Mouse (Mus musculus) heart, embryonic 15.5 days (tissue): Measurements from ENCODE around the gene Rae1. TPM values are rescaled to one million over a fixed set of nuclear protein-coding genes. Genes with fewer than 3 reads are reported as not detected.

ENCODE experiments used
- ATAC-seq: fragments of 200-750 bp; cut with Nextera tagmentation; replicated peaks from 2 replicates; pipeline ENCODE4 v1.8.0; 2017; ENCODE audit warnings: low read depth, moderate TSS enrichment; ENCODE audit not compliant: insufficient number of reproducible peaks, insufficient read depth, low FRiP score
- H3K27ac ChIP-seq: fragments of 300-500 bp; sonication (generic); 2 replicates; pipeline ENCODE4 v1.5.1; 2015; ENCODE audit warnings: mild to moderate bottlenecking, inconsistent platforms
- H3K27me3 ChIP-seq: fragments of 300-500 bp; sonication (generic); 2 replicates; pipeline ENCODE4 v1.6.1; 2015; ENCODE audit warnings: inconsistent platforms
- H3K36me3 ChIP-seq: fragments of 300-500 bp; sonication (generic); 2 replicates; pipeline ENCODE4 v1.6.1; 2015; ENCODE audit warnings: mild to moderate bottlenecking, inconsistent platforms
- H3K4me1 ChIP-seq: fragments of 300-500 bp; sonication (generic); replicated peaks from 2 replicates; pipeline ENCODE4 v1.6.1; 2015; ENCODE audit warnings: inconsistent platforms
- H3K4me2 ChIP-seq: fragments of 300-500 bp; sonication (generic); 2 replicates; pipeline ENCODE4 v1.6.1; 2015; ENCODE audit warnings: inconsistent platforms, mild to moderate bottlenecking, moderate library complexity
- H3K4me3 ChIP-seq: fragments of 300-500 bp; sonication (generic); 2 replicates; pipeline ENCODE4 v1.5.1; 2015; ENCODE audit warnings: mild to moderate bottlenecking, inconsistent platforms
- H3K9ac ChIP-seq: fragments of 300-500 bp; sonication (generic); 2 replicates; pipeline ENCODE4 v1.6.1; 2015; ENCODE audit warnings: mild to moderate bottlenecking, inconsistent platforms
- H3K9me3 ChIP-seq: fragments of 300-500 bp; sonication (generic); replicated peaks from 2 replicates; pipeline ENCODE4 v1.6.1; 2016; ENCODE audit warnings: inconsistent platforms
- WGBS: fragments of 180-500 bp; shearing (Covaris S2); methylation state at CpG from one replicate; pipeline ENCODE4 v1.1.7; 2015; ENCODE audit warnings: mixed read lengths; 5-methylcytosine and 5-hydroxymethylcytosine counted together
- polyA plus RNA-seq: library from polyadenylated mRNA; unstranded; fragments of >200 nt; fragmentation: Nextera tagmentation; extraction: Ambion mirVana; gene quantifications from 2 replicates; pipeline ENCODE4 v1.2.1, GENCODE M21; 2015

Rae1 gene
- 84.8 and 96.2 TPM in 2 replicates for polyA plus RNA-seq

DNA sequence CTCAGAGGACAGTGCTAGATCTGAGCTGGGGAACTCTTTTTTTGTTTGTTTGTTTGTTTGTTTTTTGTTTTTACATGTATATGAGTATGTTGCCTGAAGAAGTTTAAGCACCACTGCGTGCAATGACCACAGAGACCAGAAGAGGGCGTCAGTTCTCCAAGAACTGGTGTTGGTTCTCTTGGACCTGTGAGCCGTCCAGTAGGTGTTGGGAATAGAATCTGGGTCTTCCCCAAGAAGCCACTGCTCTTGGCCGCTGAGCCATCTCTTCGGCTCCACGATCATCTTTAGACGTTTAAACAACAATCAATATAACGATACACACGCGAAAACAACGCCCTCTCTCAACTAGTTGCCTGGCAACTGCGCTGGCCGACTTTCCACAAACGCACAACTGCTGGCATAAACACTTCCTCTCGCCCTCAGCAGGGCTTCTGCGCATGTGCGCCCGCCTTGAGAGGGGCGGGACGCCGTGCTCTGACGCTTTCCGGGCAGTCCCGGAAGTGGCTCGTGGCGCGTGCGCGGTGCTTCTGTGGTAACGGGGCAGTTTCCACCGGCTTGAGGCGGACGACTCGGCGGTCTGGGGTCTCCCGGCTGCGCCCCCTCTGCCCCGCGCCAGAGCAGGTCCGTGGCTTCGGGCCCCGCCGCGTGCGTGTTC, at the start of gene Rae1:
TSS of gene Rae1 (plus strand) at position 488 of the 655 bp plus-strand sequence.
- H3K27me3 ChIP-seq, result no peaks in the 10 kb centered on the region
- H3K36me3 ChIP-seq, result peaks cover 23% of the 10 kb centered on the region
- peaks cover 15% of the 10 kb centered on the region for H3K4me1 ChIP-seq
- peak within 1 kb of the TSS; percentile 90 for H3K4me3 ChIP-seq
- ATAC-seq, result peak; percentile 94
- H3K4me2 ChIP-seq, result peak within 1 kb of the TSS; percentile 85
- peak within 1 kb of the TSS; percentile 90 for H3K9ac ChIP-seq
- peak within 1 kb of the TSS; percentile 88 for H3K27ac ChIP-seq
- under 1% methylated on average over 43 of the region's 45 CpGs for whole genome bisulfite sequencing
- H3K9me3 ChIP-seq, result no peaks in the 10 kb centered on the region

DNA sequence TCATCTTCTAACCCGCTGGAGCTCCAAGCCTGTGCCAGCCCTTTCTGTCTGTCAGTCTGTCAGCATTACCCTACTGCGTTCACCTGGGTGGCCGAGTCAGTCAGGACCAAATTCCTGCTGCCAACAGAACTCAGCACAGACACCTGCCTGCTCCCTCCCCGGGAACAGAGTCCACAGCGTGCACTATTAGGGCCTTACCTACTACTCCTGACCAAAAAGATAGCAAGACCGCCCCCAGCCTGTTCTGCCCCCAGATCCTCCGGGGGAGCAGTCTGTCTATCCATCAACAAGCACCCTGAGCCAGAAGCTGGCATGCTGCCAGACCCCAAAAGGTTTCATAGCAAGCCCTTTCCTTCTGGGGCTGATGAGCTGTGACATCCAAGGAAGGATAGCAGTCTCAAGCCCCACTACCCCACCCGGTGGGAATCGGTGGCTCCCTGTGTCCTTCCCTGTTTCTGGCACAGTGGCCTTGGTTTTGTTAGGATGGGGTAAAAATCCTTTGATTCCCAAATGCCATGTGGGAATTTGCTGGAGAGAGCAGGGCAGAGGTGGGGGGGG, 49.7 kb upstream of the Rae1 start:
- 39% methylated on average over 9 of the region's 9 CpGs for WGBS
- no peak overlapping the region for H3K4me2 ChIP-seq
- H3K4me1 ChIP-seq, result peaks cover 19% of the 10 kb centered on the region
- peaks cover 4% of the 10 kb centered on the region for H3K27me3 ChIP-seq
- H3K4me3 ChIP-seq, result no peak overlapping the region
- no peaks in the 10 kb centered on the region for H3K9me3 ChIP-seq
- H3K36me3 ChIP-seq, result no peaks in the 10 kb centered on the region
- H3K27ac ChIP-seq, result no peak overlapping the region; the same call in 1 of the 2 replicates
- no peak for ATAC-seq
- H3K9ac ChIP-seq, result no peak overlapping the region

DNA sequence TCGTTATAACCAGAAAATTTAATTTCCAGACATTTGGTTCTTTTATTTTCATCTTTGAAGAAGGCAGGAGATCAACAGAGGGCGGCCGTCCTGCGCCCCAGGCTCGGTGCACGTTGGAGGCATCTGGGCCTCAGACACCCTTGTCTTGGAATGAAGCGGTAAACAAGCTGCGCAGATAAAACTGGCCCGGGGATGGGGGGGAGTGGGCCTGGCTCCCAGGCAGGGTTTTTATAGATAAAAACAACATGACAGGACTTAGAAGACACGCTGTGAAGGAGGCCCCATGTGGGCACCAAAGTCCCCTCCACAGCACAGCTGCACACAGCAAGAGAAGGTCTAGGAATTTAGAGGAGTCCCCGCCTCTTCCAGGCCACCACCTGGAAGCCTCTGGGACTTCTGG, 49.2 kb upstream of the Rae1 start:
- H3K4me2 ChIP-seq, result no peak overlapping the region
- no peak overlapping the region for H3K4me3 ChIP-seq
- peaks cover 19% of the 10 kb centered on the region for H3K4me1 ChIP-seq
- H3K27ac ChIP-seq, result no peak overlapping the region
- H3K9me3 ChIP-seq, result no peaks in the 10 kb centered on the region
- H3K36me3 ChIP-seq, result no peaks in the 10 kb centered on the region
- WGBS, result 29% methylated on average over 11 of the region's 11 CpGs
- no peak overlapping the region for H3K9ac ChIP-seq
- ATAC-seq, result no peak
- peaks cover 4% of the 10 kb centered on the region for H3K27me3 ChIP-seq

GRCm38 (mm10) chr2:172951976-172952375, 47.9 kb upstream of the Rae1 start:
- 0 out of 2 replicates have a peak, but pooled peaks cover 8% of the 10 kb centered on the region for H3K9me3 ChIP-seq
- H3K27me3 ChIP-seq, result no peaks in the 10 kb centered on the region
- 73% methylated on average over 2 of the region's 2 CpGs for WGBS
- ATAC-seq, result no peak
- H3K4me1 ChIP-seq, result peaks cover 19% of the 10 kb centered on the region
- no peak overlapping the region for H3K27ac ChIP-seq
- H3K4me2 ChIP-seq, result no peak overlapping the region
- no peak overlapping the region for H3K4me3 ChIP-seq
- no peak overlapping the region for H3K9ac ChIP-seq
- H3K36me3 ChIP-seq, result no peaks in the 10 kb centered on the region

GRCm38 (mm10) chr2:172958579-172958978, 41.3 kb upstream of the Rae1 start:
- Histone ChIP-seq H3K9me3 (0 out of 2 replicates have a peak, but pooled peaks cover 8% of the 10 kb centered on the region), H3K4me3 (no peak overlapping the region), H3K27me3 (no peaks in the 10 kb centered on the region), H3K4me2 (no peak overlapping the region), H3K27ac (no peak overlapping the region), H3K9ac (no peak overlapping the region), H3K36me3 (no peaks in the 10 kb centered on the region), H3K4me1 (no peaks in the 10 kb centered on the region)
- 41% methylated on average over 5 of the region's 5 CpGs for whole genome bisulfite sequencing
- ATAC-seq, result no peak

DNA sequence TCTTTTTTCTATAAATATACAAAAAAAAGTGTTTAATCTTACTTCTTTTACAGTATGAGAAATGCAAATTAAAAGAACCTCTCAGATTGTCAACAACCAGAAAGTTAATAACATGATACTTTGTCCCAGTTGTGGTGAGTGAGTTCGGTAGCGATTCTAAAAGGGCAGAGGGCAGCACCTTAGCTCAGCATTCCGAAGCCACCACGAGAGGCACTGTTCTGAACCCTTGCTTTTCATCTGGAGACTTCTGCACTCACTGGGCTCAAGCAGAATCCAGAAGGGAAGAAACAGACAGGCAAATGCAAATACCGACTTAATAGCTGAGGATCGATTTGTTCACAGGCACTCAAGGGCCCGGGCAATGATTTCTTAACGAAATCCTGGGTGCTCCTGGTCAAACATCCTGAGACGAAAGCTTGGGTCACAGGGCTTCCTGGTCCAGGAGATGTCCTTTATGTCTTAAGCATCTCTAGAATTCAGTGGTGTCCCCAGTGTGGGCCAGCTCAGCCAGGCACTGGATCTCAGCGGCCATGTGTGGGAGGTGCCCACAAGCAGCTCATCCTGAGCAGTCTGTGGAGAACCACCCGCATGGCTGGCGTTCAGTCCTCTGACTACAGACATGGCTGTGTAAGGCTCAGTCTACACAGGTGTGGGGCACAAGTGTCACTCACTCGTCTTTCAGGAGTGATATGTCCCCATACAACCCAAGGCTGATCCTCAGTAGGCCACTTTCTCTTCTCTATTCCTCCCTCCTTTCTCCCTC, 40.7 kb upstream of the Rae1 start:
- Histone ChIP-seq H3K27me3 (no peaks in the 10 kb centered on the region), H3K9me3 (0 out of 2 replicates have a peak, but pooled peaks cover 8% of the 10 kb centered on the region), H3K9ac (no peak overlapping the region), H3K4me3 (no peak overlapping the region), H3K36me3 (no peaks in the 10 kb centered on the region), H3K27ac (no peak overlapping the region), H3K4me1 (no peaks in the 10 kb centered on the region), H3K4me2 (no peak overlapping the region)
- 50% methylated on average over 13 of the region's 13 CpGs for WGBS
- no peak for ATAC-seq

DNA sequence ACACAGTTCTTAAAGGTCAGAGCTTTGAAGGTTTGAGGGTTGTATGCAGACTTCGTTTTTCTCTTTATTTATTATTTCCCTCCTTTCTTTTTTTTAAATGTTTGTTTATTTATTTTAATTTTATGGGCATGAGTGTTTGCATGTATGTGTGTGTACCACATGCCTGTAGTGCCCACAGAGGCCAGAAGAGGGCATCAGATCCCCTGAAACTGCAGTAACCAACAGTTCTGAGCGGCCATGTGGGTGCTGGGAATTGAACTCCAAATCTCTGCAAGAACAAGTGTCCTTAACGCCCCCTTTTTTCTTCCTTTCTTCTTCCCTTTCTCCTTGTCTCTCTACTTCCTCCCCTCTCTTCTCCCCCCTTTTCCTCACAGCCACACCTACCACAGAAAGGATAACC, 39.6 kb upstream of the Rae1 start:
- no peaks in the 10 kb centered on the region for H3K36me3 ChIP-seq
- H3K27ac ChIP-seq, result no peak overlapping the region
- H3K9ac ChIP-seq, result no peak overlapping the region
- H3K4me2 ChIP-seq, result no peak overlapping the region
- no peak for ATAC-seq
- no peaks in the 10 kb centered on the region for H3K27me3 ChIP-seq
- 0 out of 2 replicates have a peak, but pooled peaks cover 2% of the 10 kb centered on the region for H3K4me1 ChIP-seq
- 0 out of 2 replicates have a peak, but pooled peaks cover 8% of the 10 kb centered on the region for H3K9me3 ChIP-seq
- H3K4me3 ChIP-seq, result no peak overlapping the region
- WGBS, result 86% methylated on average over 3 of the region's 3 CpGs

DNA sequence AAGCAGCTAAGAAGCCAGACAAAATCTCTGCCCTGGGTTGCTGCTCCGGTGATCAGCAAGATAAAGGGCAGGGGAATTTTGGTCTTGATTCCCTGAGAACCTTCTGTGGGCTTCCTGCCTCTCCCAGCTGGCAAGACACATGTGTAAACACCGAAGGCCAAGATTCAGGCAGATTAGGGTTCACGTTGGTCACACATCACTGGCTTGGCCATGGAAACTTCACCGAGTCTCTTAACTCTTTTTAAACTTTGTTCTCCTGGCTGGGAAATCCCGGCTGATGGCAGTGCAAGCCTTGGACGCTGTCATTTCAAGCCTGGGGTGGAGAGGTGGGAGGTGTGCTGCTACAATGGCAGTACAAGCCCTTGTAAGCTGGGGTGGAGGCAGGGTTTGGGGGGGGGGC, 38.7 kb upstream of the Rae1 start:
- no peak overlapping the region for H3K27ac ChIP-seq
- WGBS, result 62% methylated on average over 6 of the region's 6 CpGs
- H3K4me1 ChIP-seq, result 0 out of 2 replicates have a peak, but pooled peaks cover 4% of the 10 kb centered on the region
- no peaks in the 10 kb centered on the region for H3K27me3 ChIP-seq
- no peak overlapping the region for H3K4me2 ChIP-seq
- no peaks in the 10 kb centered on the region for H3K36me3 ChIP-seq
- no peak overlapping the region for H3K9ac ChIP-seq
- H3K4me3 ChIP-seq, result no peak overlapping the region
- no peak for ATAC-seq
- H3K9me3 ChIP-seq, result 0 out of 2 replicates have a peak, but pooled peaks cover 7% of the 10 kb centered on the region

- Histone ChIP-seq H3K4me2 (no peak overlapping the region), H3K36me3 (no peaks in the 10 kb centered on the region), H3K27me3 (no peaks in the 10 kb centered on the region), H3K9ac (no peak overlapping the region), H3K4me3 (no peak overlapping the region), H3K9me3 (no peaks in the 10 kb centered on the region), H3K4me1 (0 out of 2 replicates have a peak, but pooled peaks cover 4% of the 10 kb centered on the region), H3K27ac (no peak overlapping the region)
- WGBS, result 44% methylated on average over 11 of the region's 11 CpGs
- ATAC-seq, result no peak
Observed at GRCm38 (mm10) chr2:172965249-172965648, 34.7 kb upstream of the Rae1 start.

GRCm38 (mm10) chr2:172966480-172966879, 33.4 kb upstream of the Rae1 start:
- no peak for ATAC-seq

DNA sequence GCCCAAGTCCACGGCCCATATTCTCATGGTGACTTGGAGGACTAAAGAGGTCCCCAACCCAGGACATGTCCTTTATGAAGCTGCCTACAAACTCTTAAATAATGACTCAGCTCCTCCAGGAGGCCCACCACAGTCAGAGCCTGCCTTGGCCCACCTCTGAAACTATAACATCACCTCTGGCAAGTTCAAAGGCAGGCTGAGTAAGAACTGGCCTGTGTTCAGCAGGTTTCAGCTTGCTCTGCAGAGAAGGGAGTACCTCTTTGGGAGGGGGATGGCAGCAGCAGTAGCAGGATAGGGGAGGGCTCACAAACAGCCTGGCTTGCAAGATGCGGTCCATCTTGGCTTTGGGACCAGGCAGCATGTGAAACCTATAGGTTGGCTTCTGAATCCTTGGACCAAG, 28.1 kb upstream of the Rae1 start:
- no peak overlapping the region for H3K27ac ChIP-seq
- no peaks in the 10 kb centered on the region for H3K27me3 ChIP-seq
- no peak overlapping the region for H3K4me2 ChIP-seq

More at GRCm38 (mm10) chr2:172966480-172966879, 33.4 kb upstream of the Rae1 start:
- Histone ChIP-seq H3K4me2 (no peak overlapping the region), H3K4me1 (0 out of 2 replicates have a peak, but pooled peaks cover 4% of the 10 kb centered on the region), H3K4me3 (no peak overlapping the region), H3K9ac (no peak overlapping the region), H3K27ac (no peak overlapping the region), H3K27me3 (no peaks in the 10 kb centered on the region), H3K36me3 (no peaks in the 10 kb centered on the region), H3K9me3 (no peaks in the 10 kb centered on the region)
- 76% methylated on average over 5 of the region's 5 CpGs for WGBS

More for the DNA sequence above, 28.1 kb upstream of the Rae1 start:
- ATAC-seq, result no peak
- H3K4me1 ChIP-seq, result peaks cover 8% of the 10 kb centered on the region; the same call in 1 of the 2 replicates
- no peaks in the 10 kb centered on the region for H3K36me3 ChIP-seq
- no peak overlapping the region for H3K4me3 ChIP-seq
- no peaks in the 10 kb centered on the region for H3K9me3 ChIP-seq
- 83% methylated on average over 2 of the region's 2 CpGs for WGBS
- no peak overlapping the region for H3K9ac ChIP-seq
